In genomic region chr5:103690190-103690589, GRCm38 (mm10) we compare ENCODE assay signal across 16 mouse cellular contexts. TPM values are rescaled to one million over a fixed set of nuclear protein-coding genes. Genes with fewer than 3 reads are reported as not detected.
"Had no signal": no experiment of that assay in that cellular context is flagged by ENCODE, and none has a peak within 500 bp of the region (broad histone marks: within the 10 kb centered on the region; RNA-seq: fewer than 3 reads in every experiment).

No protein-coding gene starts in this region.

- DNase-seq: kidney, postnatal 25 days; layer of hippocampus, adult 9-11 months; liver, embryonic 13.5 days; lung, adult 2 months; lung, postnatal 14 days; lung, postnatal 4 days; right cerebral cortex, adult 18-20 months; right cerebral cortex, postnatal 14 days; right cerebral cortex, postnatal 4 days; thymus, adult 2 months; thymus, postnatal 25 days had no signal

RNA-seq across cellular contexts. Expression of gene 1700016H13Rik, which starts 34.4 kb away (rescaled TPM):
- total RNA-seq: layer of hippocampus, adult 2 months; layer of hippocampus, postnatal 25 days; left cerebral cortex, adult 18-20 months; left cerebral cortex, postnatal 36 days; liver, adult 2 months had no signal
